Mouse (Mus musculus): ENCODE results near the gene Hoxc13. TPM values are rescaled to one million over a fixed set of nuclear protein-coding genes. Genes with fewer than 3 reads are reported as not detected.

Hoxc13 gene
- 0.09 and 0.17 TPM in 2 replicates for polyA plus RNA-seq (2016; fragmentation: Nextera tagmentation; extraction: Ambion mirVana)

- Histone ChIP-seq H3K27ac (no peak within 1 kb of the TSS), H3K4me3 (peak within 1 kb of the TSS; percentile 16), H3K9ac (no peak within 1 kb of the TSS), H3K4me1 (peaks cover 12% of the 10 kb centered on the region), H3K27me3 (peaks cover 98% of the 10 kb centered on the region), H3K36me3 (no peaks in the 10 kb centered on the region), H3K9me3 (replicated peaks) (no peaks in the 10 kb centered on the region), H3K4me2 (replicated peaks) (peak within 1 kb of the TSS; percentile 37)
- peak; percentile 61 for ATAC-seq (ENCODE audit: low FRiP score)
- 2% methylated on average over 73 of the region's 88 CpGs for WGBS
Measured at GRCm38 (mm10) chr15:102921053-102922011, at the start of gene Hoxc13. Gene Hoxc13 (plus strand): TSS chr15:102921103.

GRCm38 (mm10) chr15:102885803-102886202 is 35.1 kb upstream of the Hoxc13 start:
- Histone ChIP-seq H3K4me3 (no peak overlapping the region), H3K4me2 (replicated peaks) (no peak overlapping the region), H3K36me3 (no peaks in the 10 kb centered on the region), H3K27me3 (0 out of 2 replicates have a peak, but pooled peaks cover 1% of the 10 kb centered on the region), H3K9ac (no peak overlapping the region), H3K27ac (no peak overlapping the region), H3K4me1 (no peaks in the 10 kb centered on the region), H3K9me3 (replicated peaks) (no peaks in the 10 kb centered on the region)
- no peak for ATAC-seq (ENCODE audit: low FRiP score)
- WGBS: 23% methylated on average over 1 of the region's 1 CpGs

GRCm38 (mm10) chr15:102895115-102895514 is 25.8 kb upstream of the Hoxc13 start:
- Histone ChIP-seq H3K9me3 (replicated peaks) (no peaks in the 10 kb centered on the region), H3K9ac (no peak overlapping the region), H3K4me2 (replicated peaks) (no peak overlapping the region), H3K36me3 (no peaks in the 10 kb centered on the region), H3K27me3 (peaks cover 20% of the 10 kb centered on the region), H3K27ac (no peak overlapping the region), H3K4me1 (no peaks in the 10 kb centered on the region), H3K4me3 (no peak overlapping the region)
- 86% methylated on average over 6 of the region's 6 CpGs for WGBS
- ATAC-seq (ENCODE audit: low FRiP score): no peak

- Histone ChIP-seq H3K4me1 (no peaks in the 10 kb centered on the region), H3K4me2 (replicated peaks) (no peak overlapping the region), H3K4me3 (no peak overlapping the region), H3K9me3 (replicated peaks) (no peaks in the 10 kb centered on the region), H3K9ac (no peak overlapping the region), H3K27me3 (peaks cover 81% of the 10 kb centered on the region), H3K36me3 (no peaks in the 10 kb centered on the region), H3K27ac (no peak overlapping the region)
- ATAC-seq (ENCODE audit: low FRiP score): no peak
- WGBS: 52% methylated on average over 1 of the region's 1 CpGs
Measured at GRCm38 (mm10) chr15:102904946-102905345, 16.0 kb upstream of the Hoxc13 start.

- no peaks in the 10 kb centered on the region for H3K36me3 ChIP-seq
- no peak overlapping the region for H3K4me2 ChIP-seq (replicated peaks)
- H3K9ac ChIP-seq: no peak overlapping the region
- H3K27ac ChIP-seq: no peak overlapping the region
- no peak for ATAC-seq (ENCODE audit: low FRiP score)
- H3K4me3 ChIP-seq: no peak overlapping the region
- H3K9me3 ChIP-seq (replicated peaks): no peaks in the 10 kb centered on the region
- no peaks in the 10 kb centered on the region for H3K4me1 ChIP-seq
- peaks cover 95% of the 10 kb centered on the region for H3K27me3 ChIP-seq
- WGBS: 0% methylated on average over 4 of the region's 4 CpGs
Measured at GRCm38 (mm10) chr15:102909536-102909935, 11.4 kb upstream of the Hoxc13 start.

- Histone ChIP-seq H3K9ac (no peak overlapping the region), H3K4me3 (no peak overlapping the region), H3K4me2 (replicated peaks) (no peak overlapping the region), H3K27ac (no peak overlapping the region), H3K27me3 (peaks cover 95% of the 10 kb centered on the region), H3K36me3 (no peaks in the 10 kb centered on the region), H3K9me3 (replicated peaks) (no peaks in the 10 kb centered on the region), H3K4me1 (no peaks in the 10 kb centered on the region)
- ATAC-seq (ENCODE audit: low FRiP score): no peak
- under 1% methylated on average over 18 of the region's 18 CpGs for WGBS
Measured at GRCm38 (mm10) chr15:102910038-102910437, 10.9 kb upstream of the Hoxc13 start.

GRCm38 (mm10) chr15:102910496-102911095 is 10.3 kb upstream of the Hoxc13 start:
- Histone ChIP-seq H3K27ac (no peak overlapping the region), H3K27me3 (peaks cover 95% of the 10 kb centered on the region), H3K36me3 (no peaks in the 10 kb centered on the region), H3K4me1 (no peaks in the 10 kb centered on the region), H3K4me3 (no peak overlapping the region), H3K9me3 (replicated peaks) (no peaks in the 10 kb centered on the region), H3K9ac (no peak overlapping the region), H3K4me2 (replicated peaks) (no peak overlapping the region)
- WGBS: under 1% methylated on average over 22 of the region's 22 CpGs
- ATAC-seq (ENCODE audit: low FRiP score): no peak

- Histone ChIP-seq H3K27me3 (peaks cover 95% of the 10 kb centered on the region), H3K4me2 (replicated peaks) (no peak overlapping the region), H3K36me3 (no peaks in the 10 kb centered on the region), H3K9me3 (replicated peaks) (no peaks in the 10 kb centered on the region), H3K4me1 (no peaks in the 10 kb centered on the region), H3K4me3 (no peak overlapping the region), H3K9ac (no peak overlapping the region), H3K27ac (no peak overlapping the region)
- no peak for ATAC-seq (ENCODE audit: low FRiP score)
- WGBS: under 1% methylated on average over 19 of the region's 19 CpGs
Measured at GRCm38 (mm10) chr15:102913038-102913585, 7.8 kb upstream of the Hoxc13 start.

GRCm38 (mm10) chr15:102917972-102918572 is 2.8 kb upstream of the Hoxc13 start:
- no peak for ATAC-seq (ENCODE audit: low FRiP score)
- under 1% methylated on average over 20 of the region's 20 CpGs for WGBS
- no peak overlapping the region for H3K4me2 ChIP-seq (replicated peaks)
- no peak overlapping the region for H3K27ac ChIP-seq
- no peaks in the 10 kb centered on the region for H3K36me3 ChIP-seq
- H3K4me3 ChIP-seq: no peak overlapping the region
- peaks cover 96% of the 10 kb centered on the region for H3K27me3 ChIP-seq
- no peak overlapping the region for H3K9ac ChIP-seq
- H3K9me3 ChIP-seq (replicated peaks): no peaks in the 10 kb centered on the region
- peaks cover 12% of the 10 kb centered on the region for H3K4me1 ChIP-seq

- H3K27ac ChIP-seq: no peak overlapping the region
- H3K27me3 ChIP-seq: peaks cover 96% of the 10 kb centered on the region
- no peak for ATAC-seq (ENCODE audit: low FRiP score)
- H3K4me2 ChIP-seq (replicated peaks): no peak overlapping the region
- H3K4me1 ChIP-seq: peaks cover 12% of the 10 kb centered on the region
- H3K9ac ChIP-seq: no peak overlapping the region
- no peaks in the 10 kb centered on the region for H3K9me3 ChIP-seq (replicated peaks)
- WGBS: 3% methylated on average over 7 of the region's 7 CpGs
- H3K36me3 ChIP-seq: no peaks in the 10 kb centered on the region
- H3K4me3 ChIP-seq: no peak overlapping the region
Measured at GRCm38 (mm10) chr15:102918611-102919265, 2.2 kb upstream of the Hoxc13 start.

GRCm38 (mm10) chr15:102919336-102920180 is 1.3 kb upstream of the Hoxc13 start:
- no peak for ATAC-seq (ENCODE audit: low FRiP score)
- H3K4me1 ChIP-seq: peaks cover 12% of the 10 kb centered on the region
- H3K4me3 ChIP-seq: no peak overlapping the region
- H3K27ac ChIP-seq: no peak overlapping the region
- no peaks in the 10 kb centered on the region for H3K36me3 ChIP-seq
- no peak overlapping the region for H3K4me2 ChIP-seq (replicated peaks)
- no peak overlapping the region for H3K9ac ChIP-seq
- peaks cover 99% of the 10 kb centered on the region for H3K27me3 ChIP-seq
- 2% methylated on average over 12 of the region's 12 CpGs for WGBS
- no peaks in the 10 kb centered on the region for H3K9me3 ChIP-seq (replicated peaks)

Data from hindbrain, embryonic 12.5 days (tissue).